Mouse (Mus musculus) thymus, adult 2 months (tissue): ENCODE results near the gene Zfp277.

ENCODE experiments used
- CTCF ChIP-seq: fragments of 200-500 bp; IDR thresholded peaks from 2 replicates; pipeline ENCODE4 v1.5.1; 2012; ENCODE audit warnings: mild to moderate bottlenecking, control low read depth, low read length, moderate library complexity, borderline replicate concordance; ENCODE audit not compliant: control insufficient read depth, poor library complexity, insufficient read depth; ENCODE audit errors: extremely low read depth
- POLR2A ChIP-seq: fragments of 200-500 bp; IDR thresholded peaks from 2 replicates; pipeline ENCODE4 v1.6.1; 2012; ENCODE audit warnings: mild to moderate bottlenecking, low read length, control low read depth, moderate library complexity; ENCODE audit not compliant: control insufficient read depth, poor library complexity, insufficient read depth; ENCODE audit errors: extremely low read depth

- TF ChIP-seq CTCF (no peak), POLR2A (no peak)
These were observed 18.1 kb downstream of the Zfp277 start for GRCm38 (mm10) chr12:40427606-40428005.
